Mouse (Mus musculus): ENCODE results near the gene Lmo4. TPM values are rescaled to one million over a fixed set of nuclear protein-coding genes. Genes with fewer than 3 reads are reported as not detected.

The Lmo4 gene
- polyA plus RNA-seq, 1 experiment, result 39.7 TPM

GRCm38 (mm10) chr3:144178937-144179336 lies 26.1 kb downstream of the Lmo4 start:
- Histone ChIP-seq H3K27me3 (ENCODE audit: control insufficient read depth, insufficient read depth, insufficient read length) (no peaks in the 10 kb centered on the region), H3K36me3 (ENCODE audit: control insufficient read depth, insufficient read depth) (no peaks in the 10 kb centered on the region), H3ac (ENCODE audit: control insufficient read depth, insufficient read length, low read depth) (no peak overlapping the region), H3K79me3 (ENCODE audit: low read depth) (no peaks in the 10 kb centered on the region), H3K4me3 (ENCODE audit: insufficient read depth, poor library complexity, severe bottlenecking) (no peak overlapping the region), H3K79me2 (ENCODE audit: control insufficient read depth, insufficient read depth) (no peaks in the 10 kb centered on the region)
- TF ChIP-seq MYOD1 (IDR thresholded peaks at IDR 0.05; ENCODE audit: control insufficient read depth, insufficient read length, low read depth) (no peak), CEBPB (IDR thresholded peaks at IDR 0.05; ENCODE audit: low read depth) (no peak), MAX (IDR thresholded peaks at IDR 0.05) (no peak), FOSL1 (IDR thresholded peaks at IDR 0.05; ENCODE audit: insufficient read depth, low read length, poor library complexity, severe bottlenecking) (no peak), CTCF (IDR thresholded peaks at IDR 0.05; ENCODE audit: control insufficient read depth, insufficient read depth, insufficient read length) (no peak), USF1 (IDR thresholded peaks at IDR 0.05; ENCODE audit: low read depth) (no peak), MYOG (IDR thresholded peaks at IDR 0.05; ENCODE audit: control insufficient read depth, extremely low read depth, insufficient read length) (no peak)

GRCm38 (mm10) chr3:144173866-144174588 lies 31.0 kb downstream of the Lmo4 start:
- no peak overlapping the region for H3ac ChIP-seq (ENCODE audit: control insufficient read depth, insufficient read length, low read depth)
- TF ChIP-seq MYOD1 (IDR thresholded peaks at IDR 0.05; ENCODE audit: control insufficient read depth, insufficient read length, low read depth) (no peak), CEBPB (IDR thresholded peaks at IDR 0.05; ENCODE audit: low read depth) (no peak), USF1 (IDR thresholded peaks at IDR 0.05; ENCODE audit: low read depth) (no peak), CTCF (IDR thresholded peaks at IDR 0.05; ENCODE audit: control insufficient read depth, insufficient read depth, insufficient read length) (no peak), MYOG (IDR thresholded peaks at IDR 0.05; ENCODE audit: control insufficient read depth, extremely low read depth, insufficient read length) (no peak)
- no peaks in the 10 kb centered on the region for H3K36me3 ChIP-seq (ENCODE audit: control insufficient read depth, insufficient read depth)
- H3K27me3 ChIP-seq (ENCODE audit: control insufficient read depth, insufficient read depth, insufficient read length), result no peaks in the 10 kb centered on the region
- no peak overlapping the region for H3K4me3 ChIP-seq (ENCODE audit: insufficient read depth, poor library complexity, severe bottlenecking)
- H3K79me2 ChIP-seq (ENCODE audit: control insufficient read depth, insufficient read depth), result no peaks in the 10 kb centered on the region
- no peaks in the 10 kb centered on the region for H3K79me3 ChIP-seq (ENCODE audit: low read depth)

GRCm38 (mm10) chr3:144173138-144173537 lies 31.9 kb downstream of the Lmo4 start:
- TF ChIP-seq MYOD1 (IDR thresholded peaks at IDR 0.05; ENCODE audit: control insufficient read depth, insufficient read length, low read depth) (no peak), CTCF (IDR thresholded peaks at IDR 0.05; ENCODE audit: control insufficient read depth, insufficient read depth, insufficient read length) (no peak), MYOG (IDR thresholded peaks at IDR 0.05; ENCODE audit: control insufficient read depth, extremely low read depth, insufficient read length) (no peak), CEBPB (IDR thresholded peaks at IDR 0.05; ENCODE audit: low read depth) (no peak), MAX (IDR thresholded peaks at IDR 0.05) (no peak), FOSL1 (IDR thresholded peaks at IDR 0.05; ENCODE audit: insufficient read depth, low read length, poor library complexity, severe bottlenecking) (no peak), USF1 (IDR thresholded peaks at IDR 0.05; ENCODE audit: low read depth) (no peak)
- H3K27me3 ChIP-seq (ENCODE audit: control insufficient read depth, insufficient read depth, insufficient read length), result no peaks in the 10 kb centered on the region
- no peaks in the 10 kb centered on the region for H3K79me2 ChIP-seq (ENCODE audit: control insufficient read depth, insufficient read depth)
- no peaks in the 10 kb centered on the region for H3K79me3 ChIP-seq (ENCODE audit: low read depth)
- no peak overlapping the region for H3K4me3 ChIP-seq (ENCODE audit: insufficient read depth, poor library complexity, severe bottlenecking)
- H3K36me3 ChIP-seq (ENCODE audit: control insufficient read depth, insufficient read depth), result no peaks in the 10 kb centered on the region
- H3ac ChIP-seq (ENCODE audit: control insufficient read depth, insufficient read length, low read depth), result no peak overlapping the region

- no peak overlapping the region for H3ac ChIP-seq (ENCODE audit: control insufficient read depth, insufficient read length, low read depth)
- no peaks in the 10 kb centered on the region for H3K79me2 ChIP-seq (ENCODE audit: control insufficient read depth, insufficient read depth)
- H3K27me3 ChIP-seq (ENCODE audit: control insufficient read depth, insufficient read depth, insufficient read length), result no peaks in the 10 kb centered on the region
- H3K4me3 ChIP-seq (ENCODE audit: insufficient read depth, poor library complexity, severe bottlenecking), result no peak overlapping the region
- H3K36me3 ChIP-seq (ENCODE audit: control insufficient read depth, insufficient read depth), result no peaks in the 10 kb centered on the region
- TF ChIP-seq MYOD1 (IDR thresholded peaks at IDR 0.05; ENCODE audit: control insufficient read depth, insufficient read length, low read depth) (no peak), FOSL1 (IDR thresholded peaks at IDR 0.05; ENCODE audit: insufficient read depth, low read length, poor library complexity, severe bottlenecking) (no peak), MYOG (IDR thresholded peaks at IDR 0.05; ENCODE audit: control insufficient read depth, extremely low read depth, insufficient read length) (no peak), USF1 (IDR thresholded peaks at IDR 0.05; ENCODE audit: low read depth) (no peak), CTCF (IDR thresholded peaks at IDR 0.05; ENCODE audit: control insufficient read depth, insufficient read depth, insufficient read length) (no peak), MAX (IDR thresholded peaks at IDR 0.05) (no peak), CEBPB (IDR thresholded peaks at IDR 0.05; ENCODE audit: low read depth) (no peak)
- no peaks in the 10 kb centered on the region for H3K79me3 ChIP-seq (ENCODE audit: low read depth)
Observed at GRCm38 (mm10) chr3:144171749-144172148, 33.3 kb downstream of the Lmo4 start.

- no peaks in the 10 kb centered on the region for H3K27me3 ChIP-seq (ENCODE audit: control insufficient read depth, insufficient read depth, insufficient read length)
- TF ChIP-seq CTCF (IDR thresholded peaks at IDR 0.05; ENCODE audit: control insufficient read depth, insufficient read depth, insufficient read length), result no peak
- TF ChIP-seq CEBPB (IDR thresholded peaks at IDR 0.05; ENCODE audit: low read depth), result no peak
- no peak for TF ChIP-seq USF1 (IDR thresholded peaks at IDR 0.05; ENCODE audit: low read depth)
- TF ChIP-seq FOSL1 (IDR thresholded peaks at IDR 0.05; ENCODE audit: insufficient read depth, low read length, poor library complexity, severe bottlenecking), result no peak
- no peak for TF ChIP-seq MYOG (IDR thresholded peaks at IDR 0.05; ENCODE audit: control insufficient read depth, extremely low read depth, insufficient read length)
- TF ChIP-seq MYOD1 (IDR thresholded peaks at IDR 0.05; ENCODE audit: control insufficient read depth, insufficient read length, low read depth), result no peak
- TF ChIP-seq MAX (IDR thresholded peaks at IDR 0.05), result no peak
- H3K79me3 ChIP-seq (ENCODE audit: low read depth), result no peaks in the 10 kb centered on the region
- no peaks in the 10 kb centered on the region for H3K79me2 ChIP-seq (ENCODE audit: control insufficient read depth, insufficient read depth)
- H3ac ChIP-seq (ENCODE audit: control insufficient read depth, insufficient read length, low read depth), result no peak overlapping the region
- H3K4me3 ChIP-seq (ENCODE audit: insufficient read depth, poor library complexity, severe bottlenecking), result no peak overlapping the region
- H3K36me3 ChIP-seq (ENCODE audit: control insufficient read depth, insufficient read depth), result no peaks in the 10 kb centered on the region
Observed at GRCm38 (mm10) chr3:144170539-144170938, 34.5 kb downstream of the Lmo4 start.
